Mouse (Mus musculus) erythroid progenitor cell, adult 5-6 weeks (primary cell): ENCODE data around the gene Zfand3. TPM values are rescaled to one million over a fixed set of nuclear protein-coding genes. Genes with fewer than 3 reads are reported as not detected.

Experiments
- ATAC-seq: replicated peaks from 2 replicates; pipeline ENCODE4 v1.8.0; 2016; ENCODE audit warnings: moderate number of reproducible peaks, mild to moderate bottlenecking, moderate TSS enrichment, inconsistent platforms; ENCODE audit not compliant: poor library complexity, low FRiP score, severe bottlenecking
- total RNA-seq, 2 experiments: library from RNA; stranded (forward) in 1 of 2; stranded (reverse) in 1 of 2; fragments of 150-400 nt in 1 of 2; fragments of 186-747, 209-891 nt in 1 of 2; gene quantifications; 2 replicates each; pipeline versions ENCODE4 v1.2.3 to v1.2.4; 2015 to 2017; ENCODE audit warnings: low replicate concordance in 2 of 2

Gene Zfand3
- total RNA-seq, 2 experiments from 2014 or later = 10.5 to 10.9 TPM

DNA sequence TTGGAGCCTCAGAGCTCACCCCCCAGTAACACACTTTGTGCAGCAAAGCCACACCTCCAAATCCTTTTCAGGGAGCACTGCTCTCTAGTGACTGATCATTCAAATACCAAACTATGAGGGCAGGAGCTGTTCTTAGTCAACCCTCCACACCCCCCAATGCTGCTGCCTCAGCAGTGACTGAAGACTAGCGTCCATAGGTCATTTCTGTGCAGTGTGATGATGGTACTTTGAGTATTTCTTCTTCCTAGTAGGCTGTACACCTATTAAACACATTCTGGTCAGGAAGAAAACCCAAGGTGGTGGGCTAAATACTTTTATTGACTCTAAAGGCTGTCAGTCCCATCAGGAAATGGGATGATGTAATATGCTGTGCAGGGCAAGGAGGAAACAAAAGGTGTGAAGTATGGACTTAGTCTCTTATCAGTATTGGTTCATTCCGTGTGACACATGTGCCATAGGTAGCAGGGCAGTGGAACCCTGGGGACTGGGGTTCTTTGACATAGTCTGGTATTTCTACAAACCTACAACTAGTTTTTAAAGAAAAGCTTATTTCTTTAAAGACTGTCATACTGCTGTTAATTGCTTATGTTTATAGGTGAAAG is 88.7 kb downstream of the Zfand3 start:
- no peak for ATAC-seq

DNA sequence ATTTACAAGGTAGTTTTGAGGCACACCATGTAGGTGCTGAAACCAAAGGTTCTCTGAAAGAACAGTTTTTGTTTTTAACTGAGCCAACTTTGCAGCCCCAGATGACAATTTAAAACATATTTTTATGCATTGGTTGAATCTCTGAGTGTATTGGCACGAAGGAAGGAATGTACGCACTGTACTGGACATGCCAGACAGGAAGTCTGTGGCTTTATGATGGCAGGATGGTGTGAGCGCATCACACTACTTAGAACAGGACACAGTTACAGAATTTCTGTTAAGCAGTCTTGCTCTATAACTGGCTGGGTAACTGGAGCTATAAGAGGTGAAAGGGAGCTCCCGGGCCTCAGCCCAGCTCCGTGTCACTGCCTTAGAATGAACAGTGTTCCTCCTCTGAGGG is 92.6 kb downstream of the Zfand3 start:
- ATAC-seq = no peak

DNA sequence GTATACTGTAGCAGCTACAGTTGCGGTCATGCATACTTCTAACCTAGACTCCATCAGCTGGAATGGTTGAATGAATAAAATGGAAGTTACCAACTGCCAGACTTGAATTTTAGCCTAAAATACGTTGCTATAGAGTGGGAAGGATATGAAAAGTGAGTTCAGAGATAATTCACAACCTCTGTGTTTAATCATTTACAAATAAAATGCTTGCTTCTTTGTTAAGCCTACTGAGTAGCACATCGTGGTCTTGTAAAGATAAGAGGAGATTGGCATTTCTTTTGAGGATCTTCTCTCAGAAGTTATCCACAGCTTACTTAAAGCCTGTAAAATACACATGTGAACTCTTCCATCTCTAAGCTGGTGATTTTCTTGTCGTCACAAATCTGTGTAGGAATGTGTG is 93.1 kb downstream of the Zfand3 start:
- ATAC-seq = no peak

DNA sequence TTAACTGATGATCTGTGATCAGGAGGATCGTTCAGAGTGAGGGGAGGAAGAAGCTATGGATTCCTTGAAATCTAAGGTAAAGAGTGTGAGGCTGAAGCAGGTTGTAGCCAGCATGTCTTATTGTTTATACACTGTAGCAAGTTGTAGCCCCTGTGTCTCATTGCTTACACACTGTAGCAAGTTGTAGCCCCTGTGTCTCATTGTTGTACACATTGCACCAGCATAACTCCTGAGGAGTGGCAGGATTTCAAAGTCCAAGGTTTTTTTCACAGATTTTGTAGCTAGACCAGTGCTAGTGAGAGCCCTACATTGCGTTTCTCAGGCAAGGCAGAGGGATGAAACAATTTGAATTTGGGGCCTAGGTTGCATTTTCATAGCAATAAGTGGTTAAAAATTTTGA is 95.1 kb downstream of the Zfand3 start:
- ATAC-seq = no peak

- no peak for ATAC-seq
These were observed 97.3 kb downstream of the Zfand3 start for GRCm38 (mm10) chr17:30101801-30102200.

DNA sequence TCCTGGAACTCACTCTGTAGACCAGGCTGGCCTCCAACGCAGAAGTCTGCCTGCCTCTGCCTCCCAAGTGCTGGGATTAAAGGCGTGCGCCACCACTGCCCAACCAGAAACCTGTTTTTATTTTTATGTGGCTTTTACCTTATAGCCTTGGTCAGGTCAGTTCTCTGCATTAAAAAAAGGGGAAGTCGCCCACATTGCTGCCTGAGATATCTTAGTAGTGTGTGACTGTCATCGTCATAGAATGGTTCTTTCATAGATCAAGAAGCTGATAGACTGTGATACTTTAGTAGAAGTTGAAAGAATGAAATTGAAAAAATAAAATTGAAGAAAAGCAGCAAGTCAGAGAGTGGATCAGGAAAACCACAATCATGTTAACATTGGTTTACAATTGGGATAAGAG is 98.5 kb downstream of the Zfand3 start:
- ATAC-seq = no peak

DNA sequence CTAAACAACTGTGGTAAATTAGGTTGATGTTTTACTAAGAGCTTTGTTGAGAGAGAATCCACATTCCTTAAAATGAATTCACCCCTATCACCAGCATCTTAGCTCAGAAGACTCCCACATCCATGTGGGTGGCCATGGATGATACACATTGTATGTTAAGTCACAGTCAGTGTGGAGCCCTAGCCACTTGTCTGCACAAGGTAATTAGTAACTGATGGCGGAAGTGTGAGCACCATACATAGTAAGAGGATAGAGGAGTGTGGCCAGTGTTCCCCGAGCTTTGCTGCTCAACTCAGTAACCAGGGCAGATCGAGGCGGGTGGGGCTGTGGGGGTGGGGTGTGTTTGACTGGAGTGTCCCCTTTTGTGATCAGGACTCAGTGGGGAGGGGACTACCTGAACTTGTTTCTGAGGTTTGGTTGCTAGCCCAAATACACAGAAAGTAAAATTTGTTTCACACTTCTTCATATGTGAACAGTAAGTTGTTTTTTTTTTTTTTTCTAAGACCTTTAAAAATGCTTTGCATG is 99.2 kb downstream of the Zfand3 start:
- ATAC-seq = no peak

GRCm38 (mm10) chr17:30105369-30105768 is 100.8 kb downstream of the Zfand3 start:
- no peak for ATAC-seq

DNA sequence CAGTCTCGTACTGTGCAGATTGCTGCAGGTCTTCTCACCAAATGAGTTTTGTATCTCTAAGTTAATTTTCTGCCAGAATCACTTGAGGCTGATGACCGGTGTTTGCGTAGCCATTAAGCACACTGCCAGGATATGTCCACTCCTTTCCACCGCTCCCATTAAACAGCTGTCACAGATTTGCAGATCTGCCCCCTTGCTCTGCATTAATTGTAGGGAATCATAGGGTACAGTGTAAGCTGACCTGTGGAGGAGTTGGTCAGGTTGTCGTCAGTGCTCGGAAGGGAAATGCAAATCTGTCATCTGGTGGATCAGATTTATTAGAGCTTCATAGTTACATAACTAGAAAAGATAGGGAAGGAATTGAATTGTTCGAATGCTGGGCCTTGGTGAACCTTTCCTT is 106.1 kb downstream of the Zfand3 start:
- no peak for ATAC-seq

DNA sequence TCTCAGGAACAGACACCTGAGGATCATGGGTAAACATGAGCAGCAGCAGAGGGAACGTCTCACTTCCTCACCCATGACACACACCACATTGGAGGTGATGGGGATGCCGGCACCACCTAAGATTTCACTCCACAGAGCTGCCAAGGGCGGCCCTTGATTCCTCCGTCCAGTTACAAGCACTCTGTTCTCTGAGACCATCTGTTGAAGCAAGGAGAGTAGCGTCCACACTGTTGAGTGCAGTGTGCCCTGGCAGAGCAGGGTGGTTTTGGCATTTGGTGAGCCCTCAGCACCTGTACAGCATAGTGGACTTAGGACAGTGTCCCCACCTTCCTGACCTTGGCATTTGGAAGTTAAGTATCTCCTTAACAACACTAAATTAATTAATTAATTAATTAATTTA is 107.0 kb downstream of the Zfand3 start:
- no peak for ATAC-seq

GRCm38 (mm10) chr17:30112080-30112479 is 107.5 kb downstream of the Zfand3 start:
- ATAC-seq = no peak

DNA sequence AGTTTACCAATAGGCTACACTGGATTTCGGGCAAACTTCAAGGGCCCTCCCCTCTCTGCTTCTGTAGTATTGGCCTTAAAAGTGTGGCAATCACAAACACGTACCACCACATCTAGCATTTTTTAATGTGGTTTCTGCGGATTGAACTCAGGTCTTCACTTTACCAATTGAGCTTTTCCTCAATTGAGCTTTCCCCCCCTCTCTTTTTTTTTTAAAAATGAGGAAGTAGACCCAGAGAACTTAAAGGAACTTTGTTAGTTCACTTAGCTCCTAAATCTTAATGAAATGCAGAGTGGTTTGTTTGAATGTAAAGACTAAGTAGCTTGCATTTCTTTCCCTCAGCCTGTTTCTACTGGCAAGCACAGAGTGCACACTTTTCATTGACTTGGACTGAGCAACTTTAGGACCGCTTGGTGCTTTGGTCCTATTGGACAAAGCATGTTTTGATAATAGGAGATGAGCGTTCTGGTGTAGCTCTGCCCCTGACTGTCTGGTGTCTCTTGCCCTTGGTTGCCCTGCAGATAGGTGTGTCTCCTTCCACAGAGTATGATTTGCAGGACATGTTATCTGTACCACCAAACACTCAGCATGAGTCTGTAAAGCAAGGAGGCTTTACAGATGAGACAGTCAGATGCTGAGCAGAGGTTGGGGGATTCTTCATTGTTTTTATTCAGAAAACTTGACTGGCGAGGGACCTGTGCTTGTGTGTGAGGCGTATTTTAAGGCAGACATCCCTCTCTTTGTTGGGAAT is 108.2 kb downstream of the Zfand3 start:
- ATAC-seq = 0 out of 2 replicates have a peak, but pooled peaks have one; percentile 60

GRCm38 (mm10) chr17:30114761-30115160 is 110.2 kb downstream of the Zfand3 start:
- no peak for ATAC-seq

GRCm38 (mm10) chr17:30116226-30116625 is 111.7 kb downstream of the Zfand3 start:
- ATAC-seq = no peak

GRCm38 (mm10) chr17:30118036-30118435 is 113.5 kb downstream of the Zfand3 start:
- no peak for ATAC-seq

DNA sequence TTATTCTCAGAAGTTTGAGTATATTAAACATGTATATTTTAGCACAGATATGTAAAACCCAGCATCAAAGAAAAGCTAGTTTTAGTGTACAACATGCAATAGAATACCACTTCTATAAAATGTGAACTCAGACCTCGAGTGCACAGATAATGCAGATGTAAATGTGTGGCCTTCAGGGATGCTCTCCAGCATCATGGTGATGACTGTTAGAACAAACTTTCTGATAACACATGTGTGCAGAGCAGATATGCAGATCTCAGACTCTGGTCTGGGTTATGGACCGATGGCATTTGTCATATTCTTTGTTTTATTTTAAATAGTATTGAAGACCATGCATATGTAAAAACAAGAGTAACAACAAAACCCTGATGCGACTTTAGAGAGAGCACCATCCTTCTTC is 117.7 kb downstream of the Zfand3 start:
- peak; percentile 67; the same call in 1 of the 2 replicates for ATAC-seq

GRCm38 (mm10) chr17:30128456-30128855 is 123.9 kb downstream of the Zfand3 start:
- ATAC-seq = no peak

- no peak for ATAC-seq
These were observed 124.7 kb downstream of the Zfand3 start for GRCm38 (mm10) chr17:30129220-30129619.

DNA sequence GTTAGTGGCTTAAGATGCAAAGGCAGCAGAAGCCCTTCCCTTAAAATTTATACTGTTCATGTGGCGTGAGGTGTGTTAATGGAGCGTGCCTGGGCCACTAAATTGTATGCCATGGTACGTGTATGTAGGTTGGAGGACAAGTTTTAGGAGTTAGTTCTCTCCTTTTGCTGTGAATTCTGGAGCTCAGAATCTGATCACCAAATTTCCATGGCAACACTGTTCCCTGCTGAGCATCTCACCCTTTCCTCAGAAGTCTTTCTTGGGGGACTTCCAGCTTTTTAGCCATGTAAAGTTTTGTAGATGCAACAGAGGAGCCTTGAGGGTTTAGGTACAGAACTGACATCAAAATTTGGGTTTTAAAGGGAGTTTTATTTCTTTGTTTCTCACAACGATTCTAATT is 125.8 kb downstream of the Zfand3 start:
- ATAC-seq = no peak

DNA sequence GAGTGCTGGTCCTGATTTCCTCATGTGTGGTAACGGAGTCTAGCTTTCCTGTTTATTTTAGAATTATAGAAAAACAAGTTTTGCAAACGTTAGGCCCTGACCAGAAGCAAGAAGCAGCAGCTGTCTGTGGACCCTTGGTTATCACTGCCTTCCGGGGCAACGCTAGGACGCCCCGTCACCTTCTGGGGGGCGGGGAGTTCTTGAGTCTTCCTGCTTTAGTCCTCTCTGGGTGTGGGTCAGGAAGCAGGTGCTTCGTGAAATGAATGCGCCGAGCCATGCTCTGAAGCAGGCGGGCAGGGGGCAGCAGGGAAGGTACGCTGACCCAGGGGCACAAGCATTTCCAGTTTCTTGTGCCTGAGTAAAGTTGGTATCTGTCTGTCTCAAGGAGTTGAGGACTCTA is 129.1 kb downstream of the Zfand3 start:
- ATAC-seq = no peak

DNA sequence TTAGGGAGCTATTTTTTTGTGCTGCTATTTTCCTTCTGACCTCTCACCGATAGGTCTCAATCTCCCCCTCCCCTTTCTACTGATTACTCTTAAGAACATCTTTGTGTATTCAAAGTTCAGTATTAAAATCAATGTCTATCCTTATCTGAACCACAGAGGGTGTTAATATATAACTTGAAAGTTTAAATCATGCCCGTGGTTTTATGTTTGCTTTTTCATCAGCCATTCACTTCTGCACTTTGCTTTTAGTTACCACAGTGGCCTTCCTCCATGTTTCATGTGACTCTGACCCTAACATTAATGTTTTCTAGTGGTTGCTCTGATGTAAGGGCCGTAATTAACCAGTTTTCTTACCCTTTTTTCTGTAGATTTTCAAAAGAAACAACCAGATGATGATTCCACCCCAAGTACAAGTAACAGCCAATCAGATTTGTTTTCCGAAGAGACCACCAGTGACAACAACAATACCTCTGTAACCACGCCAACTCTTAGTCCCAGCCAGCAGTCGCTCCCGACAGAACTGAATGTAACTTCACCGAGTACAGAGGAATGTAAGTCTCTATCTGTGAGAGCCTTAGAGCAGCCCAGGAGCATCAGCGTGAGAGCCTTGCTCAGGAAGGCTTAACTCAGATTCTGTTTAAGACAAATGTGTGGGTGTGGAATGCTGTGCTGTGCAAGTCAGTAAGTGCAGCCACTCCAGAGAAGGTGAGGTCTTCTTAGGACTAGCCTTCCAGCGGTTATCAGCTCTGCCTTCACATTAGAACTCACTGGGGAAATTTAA is 130.6 kb downstream of the Zfand3 start:
- ATAC-seq = no peak
